Mouse (Mus musculus): ENCODE results near the gene Tmem184c. TPM values are rescaled to one million over a fixed set of nuclear protein-coding genes. Genes with fewer than 3 reads are reported as not detected.

Gene Tmem184c
- polyA plus RNA-seq, 1 experiment from 2014 or later, result 58.0 TPM

DNA sequence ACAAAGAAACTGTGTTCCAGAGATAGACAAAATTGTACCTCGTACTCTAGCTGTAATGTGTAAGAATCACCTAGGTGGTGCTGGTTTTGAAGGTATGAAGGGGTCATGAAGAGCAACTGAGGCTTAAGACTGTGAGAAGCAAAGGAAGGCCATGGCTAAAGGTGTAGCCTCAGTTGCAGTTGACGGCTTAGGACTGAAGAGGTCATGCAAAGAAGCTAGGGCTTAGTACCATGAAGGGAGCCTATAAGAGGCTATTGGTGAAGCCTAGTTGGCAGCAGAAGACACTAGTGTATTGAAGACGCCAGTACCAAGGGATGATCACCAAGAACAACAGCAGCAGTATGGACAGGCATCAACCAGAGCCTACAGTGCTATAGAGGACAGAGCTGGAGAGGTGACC is 58.0 kb downstream of the Tmem184c start:
- Histone ChIP-seq H3K27ac (ENCODE audit: low read depth, low read length) (no peak overlapping the region), H3K9ac (ENCODE audit: low read length) (no peak overlapping the region), H3K4me1 (replicated peaks; ENCODE audit: control insufficient read depth, insufficient read depth, low read length) (no peaks in the 10 kb centered on the region), H3K9me3 (ENCODE audit: control insufficient read depth, low read length) (no peaks in the 10 kb centered on the region), H3K4me3 (ENCODE audit: low read depth, low read length) (no peak overlapping the region), H3K4me2 (ENCODE audit: low read depth, low read length, severe bottlenecking) (no peak overlapping the region), H3K27me3 (ENCODE audit: control insufficient read depth, insufficient read depth, low read length) (no peaks in the 10 kb centered on the region), H3K36me3 (ENCODE audit: control insufficient read depth, insufficient read depth, low read length) (no peaks in the 10 kb centered on the region; the same call in 1 of the 2 replicates)
- ATAC-seq (replicated peaks; ENCODE audit: low FRiP score), result no peak
- WGBS, result 95% methylated on average over 3 of the region's 3 CpGs
- DNase-seq (ENCODE audit: low spot score), result no peak

DNA sequence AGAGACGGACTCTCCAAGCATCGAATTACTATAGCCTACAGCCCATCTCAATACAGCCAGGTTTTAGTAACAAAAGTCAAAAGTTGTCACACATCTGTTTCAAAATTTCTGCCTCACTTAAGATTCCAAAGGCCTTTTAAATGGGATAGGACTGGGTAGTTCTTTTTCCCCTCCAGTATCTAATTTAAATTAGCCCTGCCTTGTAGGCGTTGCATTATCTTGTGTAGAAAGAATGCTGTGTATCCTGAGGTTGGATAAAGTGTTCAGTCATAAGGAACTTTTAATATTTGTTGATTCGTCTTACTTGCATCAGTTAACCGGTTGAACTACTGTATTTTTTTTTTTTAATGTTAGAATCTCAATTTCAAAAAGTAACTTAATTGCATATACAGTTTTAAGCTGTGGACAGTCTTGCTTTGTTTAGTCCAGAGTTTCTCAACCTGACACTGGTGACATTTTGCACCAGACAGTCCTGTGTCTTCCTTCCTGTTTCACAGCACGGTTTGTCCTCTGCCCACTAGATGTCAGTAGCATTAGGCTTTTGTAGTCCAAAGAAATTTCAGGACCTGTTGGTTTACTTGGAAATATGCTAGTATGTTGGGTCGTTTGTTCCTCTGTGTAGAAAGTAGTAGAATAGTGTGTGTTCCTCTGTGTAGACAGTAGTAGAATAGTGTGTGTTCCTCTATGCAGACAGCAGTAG is 60.5 kb downstream of the Tmem184c start:
- peak overlapping the region; percentile 92 for H3K9ac ChIP-seq (ENCODE audit: low read length)
- ATAC-seq (replicated peaks; ENCODE audit: low FRiP score) (no peak), DNase-seq (ENCODE audit: low spot score) (no peak)
- peak overlapping the region; percentile 56 for H3K4me2 ChIP-seq (ENCODE audit: low read depth, low read length, severe bottlenecking)
- no peaks in the 10 kb centered on the region for H3K4me1 ChIP-seq (replicated peaks; ENCODE audit: control insufficient read depth, insufficient read depth, low read length)
- H3K27ac ChIP-seq (ENCODE audit: low read depth, low read length), result no peak overlapping the region
- H3K4me3 ChIP-seq (ENCODE audit: low read depth, low read length), result peak overlapping the region; percentile 77
- H3K9me3 ChIP-seq (ENCODE audit: control insufficient read depth, low read length), result no peaks in the 10 kb centered on the region
- WGBS, result 32% methylated on average over 7 of the region's 7 CpGs
- no peaks in the 10 kb centered on the region for H3K27me3 ChIP-seq (ENCODE audit: control insufficient read depth, insufficient read depth, low read length)
- H3K36me3 ChIP-seq (ENCODE audit: control insufficient read depth, insufficient read depth, low read length), result no peaks in the 10 kb centered on the region; the same call in 1 of the 2 replicates

DNA sequence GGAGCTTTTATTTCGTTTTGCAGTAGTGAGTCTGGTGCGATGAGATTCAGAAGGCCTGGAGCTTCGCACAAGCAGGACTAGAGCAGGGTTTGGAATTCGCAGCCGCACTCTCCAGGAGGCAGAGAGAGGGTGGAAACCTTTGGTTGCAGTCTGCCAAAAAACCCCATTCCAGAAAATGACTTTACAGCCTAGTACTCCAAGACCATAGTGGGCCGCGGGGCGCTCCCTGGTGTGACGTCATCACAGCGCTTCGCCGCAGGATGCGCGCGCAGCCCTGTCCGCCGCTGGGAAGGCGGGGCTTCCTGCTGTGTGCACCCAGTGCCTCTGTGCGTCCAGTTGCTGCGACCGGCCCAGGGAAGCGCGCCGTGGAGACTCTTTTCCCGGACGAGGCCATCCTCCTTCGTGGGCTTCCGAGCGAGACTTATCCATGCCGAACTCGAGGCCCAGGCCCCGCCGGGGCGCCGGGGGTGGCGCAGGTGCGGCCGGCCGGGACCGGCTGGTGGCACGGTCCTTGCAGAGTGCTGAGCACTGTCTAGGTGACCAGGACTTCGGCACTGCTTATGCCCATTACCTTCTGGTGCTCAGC is 61.3 kb downstream of the Tmem184c start, which contains the start of gene Prmt9:
TSS of gene Prmt9 (plus strand) at position 277 of the 586 bp plus-strand sequence.
- Histone ChIP-seq H3K4me1 (replicated peaks; ENCODE audit: control insufficient read depth, insufficient read depth, low read length) (no peaks in the 10 kb centered on the region), H3K27me3 (ENCODE audit: control insufficient read depth, insufficient read depth, low read length) (no peaks in the 10 kb centered on the region), H3K36me3 (ENCODE audit: control insufficient read depth, insufficient read depth, low read length) (no peaks in the 10 kb centered on the region; the same call in 1 of the 2 replicates), H3K4me3 (ENCODE audit: low read depth, low read length) (peak within 1 kb of the TSS; percentile 77), H3K9me3 (ENCODE audit: control insufficient read depth, low read length) (no peaks in the 10 kb centered on the region), H3K9ac (ENCODE audit: low read length) (peak within 1 kb of the TSS; percentile 92), H3K4me2 (ENCODE audit: low read depth, low read length, severe bottlenecking) (peak within 1 kb of the TSS; percentile 56), H3K27ac (ENCODE audit: low read depth, low read length) (peak within 1 kb of the TSS; percentile 66; the same call in 1 of the 2 replicates)
- WGBS, result 4% methylated on average over 42 of the region's 42 CpGs
- ATAC-seq (replicated peaks; ENCODE audit: low FRiP score) (peak; percentile 96), DNase-seq (ENCODE audit: low spot score) (peak; percentile 94)

Other genes starting within 250 kb of the Tmem184c start
- 12.2 and 15.4 TPM in 2 replicates for gene Arhgap10, start 92.7 kb downstream of the Tmem184c start, polyA plus RNA-seq (2014; fragmentation: Nextera tagmentation; extraction: Ambion mirVana)
- 18.5 and 20.1 TPM in 2 replicates for gene Prmt9, start 61.3 kb downstream of the Tmem184c start, polyA plus RNA-seq (2014; fragmentation: Nextera tagmentation; extraction: Ambion mirVana)
- gene Ednra, start 113.8 kb upstream of the Tmem184c start, polyA plus RNA-seq (2014; fragmentation: Nextera tagmentation; extraction: Ambion mirVana), result 17.7 and 21.8 TPM in 2 replicates

Measured in forebrain, embryonic 11.5 days (tissue).